Comparison of ENCODE assay signal across 50 mouse cellular contexts in the genomic region with DNA sequence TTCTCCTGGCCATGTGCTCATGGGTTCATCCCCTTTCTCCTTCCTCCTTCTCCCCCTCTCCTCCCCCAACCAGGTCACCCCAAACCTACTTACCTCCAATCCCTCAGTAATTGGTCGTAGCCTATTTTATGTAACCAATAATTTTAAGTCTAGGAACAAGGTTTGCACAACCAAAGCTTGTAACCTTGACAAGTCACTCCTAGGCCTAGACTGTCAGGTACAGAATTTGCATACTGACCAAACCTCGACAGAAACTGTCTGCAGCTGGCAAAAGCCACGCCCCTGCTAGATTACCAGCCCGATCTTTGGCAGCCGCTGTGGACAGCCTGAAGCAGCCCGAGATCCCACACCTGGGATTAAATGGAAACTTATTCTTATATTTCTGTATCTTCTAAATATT. TPM values are rescaled to one million over a fixed set of nuclear protein-coding genes. Genes with fewer than 3 reads are reported as not detected.
"Had no signal": no experiment of that assay in that cellular context is flagged by ENCODE, and none has a peak within 500 bp of the region (broad histone marks: within the 10 kb centered on the region; RNA-seq: fewer than 3 reads in every experiment).

No protein-coding gene starts in this region.

- H3K9me3 ChIP-seq: heart, embryonic 13.5 days; heart, embryonic 15.5 days; hindbrain, embryonic 10.5 days; hindbrain, embryonic 12.5 days; hindbrain, embryonic 13.5 days; hindbrain, embryonic 15.5 days; intestine, embryonic 15.5 days; kidney, embryonic 15.5 days had no signal

- DNase-seq: heart, postnatal 10 days; heart, postnatal 14 days; heart, postnatal 36 days; heart, postnatal 4 days; kidney, adult 11 months; kidney, adult 18-20 months; kidney, adult 2 months; kidney, adult 8-10 months; kidney, adult 9 months; kidney, postnatal 10 days; kidney, postnatal 14 days; kidney, postnatal 25 days; kidney, postnatal 36 days; kidney, postnatal 4 days; layer of hippocampus, adult 9-11 months; layer of hippocampus, postnatal 36 days had no signal

- H3K9ac ChIP-seq: heart, embryonic 13.5 days; heart, embryonic 15.5 days; hindbrain, embryonic 12.5 days; hindbrain, embryonic 13.5 days; hindbrain, embryonic 14.5 days; hindbrain, embryonic 15.5 days; intestine, embryonic 15.5 days; kidney, embryonic 15.5 days had no signal

- ATAC-seq: hindbrain, embryonic 16.5 days; hindbrain, postnatal 0 days; inflammation-experienced regulatory T-cells, adult 6 months; intestine, embryonic 15.5 days; intestine, embryonic 16.5 days; intestine, postnatal 0 days had no signal

- H3K27ac ChIP-seq: heart, embryonic 13.5 days; heart, embryonic 15.5 days; hindbrain, embryonic 10.5 days; hindbrain, embryonic 12.5 days; hindbrain, embryonic 13.5 days; hindbrain, embryonic 14.5 days; hindbrain, embryonic 15.5 days; hindbrain, postnatal 0 days; intestine, embryonic 15.5 days; kidney, embryonic 15.5 days; kidney, postnatal 0 days; layer of hippocampus, adult 2 months; left cerebral cortex, adult 2 months had no signal

- H3K36me3 ChIP-seq: heart, embryonic 13.5 days; heart, embryonic 15.5 days; hindbrain, embryonic 10.5 days; hindbrain, embryonic 12.5 days; hindbrain, embryonic 13.5 days; hindbrain, embryonic 15.5 days; intestine, embryonic 15.5 days; kidney, embryonic 15.5 days had no signal

- H3K4me2 ChIP-seq: heart, embryonic 13.5 days; heart, embryonic 15.5 days; hindbrain, embryonic 12.5 days; hindbrain, embryonic 13.5 days; hindbrain, embryonic 14.5 days; hindbrain, embryonic 15.5 days; intestine, embryonic 15.5 days; kidney, embryonic 15.5 days had no signal

- H3K4me3 ChIP-seq: heart, embryonic 13.5 days; heart, embryonic 15.5 days; hindbrain, embryonic 10.5 days; hindbrain, embryonic 12.5 days; hindbrain, embryonic 13.5 days; hindbrain, embryonic 15.5 days; intestine, embryonic 15.5 days; kidney, embryonic 15.5 days; layer of hippocampus, adult 2 months; left cerebral cortex, adult 2 months had no signal

- H3K27me3 ChIP-seq: heart, embryonic 13.5 days; heart, embryonic 15.5 days; hindbrain, embryonic 15.5 days; intestine, embryonic 15.5 days; kidney, embryonic 15.5 days had no signal

RNA-seq across cellular contexts. Expression of a gene that starts 11.2 kb away (rescaled TPM):
- total RNA-seq: heart, postnatal 10 days; heart, postnatal 14 days; heart, postnatal 25 days; heart, postnatal 36 days; heart, postnatal 4 days; hematopoietic stem cell, adult 5-6 weeks had no signal
- polyA plus RNA-seq: heart, embryonic 13.5 days; heart, embryonic 14.5 days; heart, embryonic 15.5 days; heart, embryonic 16.5 days; heart, postnatal 0 days; hindbrain, embryonic 10.5 days; hindbrain, embryonic 12.5 days; hindbrain, embryonic 13.5 days; hindbrain, embryonic 14.5 days; inflammation-experienced regulatory T-cells, adult 6 months; intestine, embryonic 14.5 days; intestine, embryonic 15.5 days; intestine, embryonic 16.5 days; intestine, postnatal 0 days; kidney, embryonic 14.5 days; kidney, embryonic 15.5 days; kidney, embryonic 16.5 days; kidney, postnatal 0 days; large intestine, adult 2 months had no signal

RNA-seq across cellular contexts. Expression of a gene that starts 50.1 kb away (rescaled TPM):
- total RNA-seq: heart, postnatal 10 days; heart, postnatal 14 days; heart, postnatal 25 days; heart, postnatal 36 days; heart, postnatal 4 days; hematopoietic stem cell, adult 5-6 weeks; layer of hippocampus, adult 18-20 months; layer of hippocampus, adult 2 months; layer of hippocampus, adult 8-10 months; layer of hippocampus, postnatal 10 days; layer of hippocampus, postnatal 14 days; layer of hippocampus, postnatal 25 days; layer of hippocampus, postnatal 36 days; left cerebral cortex, adult 18-20 months; left cerebral cortex, adult 2 months; left cerebral cortex, adult 8-10 months had no signal
- polyA plus RNA-seq: heart, embryonic 13.5 days; heart, embryonic 14.5 days; heart, embryonic 15.5 days; heart, postnatal 0 days; hindbrain, embryonic 10.5 days; hindbrain, embryonic 11.5 days; hindbrain, embryonic 12.5 days; hindbrain, embryonic 13.5 days; hindbrain, embryonic 14.5 days; hindbrain, embryonic 15.5 days; hindbrain, embryonic 16.5 days; intestine, embryonic 14.5 days; intestine, embryonic 15.5 days; intestine, embryonic 16.5 days; intestine, postnatal 0 days; kidney, embryonic 14.5 days; kidney, embryonic 15.5 days; kidney, embryonic 16.5 days; kidney, postnatal 0 days had no signal
